Mouse (Mus musculus) naive thymus-derived CD4-positive, alpha-beta T cell, adult 2 months (primary cell): Measurements from ENCODE around the gene Tns1.

Experiments
- DNase-seq: peaks from one replicate; pipeline ENCODE4 v3.0.0-alpha.2; 2011; ENCODE audit warnings: low read depth

Gene Tns1

DNA sequence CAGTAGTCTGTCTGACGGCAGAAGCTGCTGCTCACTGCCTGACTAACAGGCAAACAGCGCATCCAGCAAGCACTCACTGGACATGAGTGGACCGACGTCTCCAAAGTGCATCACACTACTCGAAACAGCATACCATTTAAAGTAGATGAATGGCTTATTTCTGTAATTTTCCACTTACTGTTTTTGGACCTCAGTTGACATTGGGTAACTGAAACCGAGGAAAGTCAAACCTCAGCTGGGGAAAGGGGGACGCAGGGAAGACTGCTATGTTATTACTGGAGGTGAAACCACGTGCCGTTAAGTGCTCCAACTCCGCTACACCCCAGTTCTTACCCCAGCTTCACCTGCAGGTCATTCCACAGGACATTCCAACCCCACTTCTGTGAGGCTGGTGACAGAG is 111.5 kb downstream of the Tns1 start:
- no peak for DNase-seq

DNA sequence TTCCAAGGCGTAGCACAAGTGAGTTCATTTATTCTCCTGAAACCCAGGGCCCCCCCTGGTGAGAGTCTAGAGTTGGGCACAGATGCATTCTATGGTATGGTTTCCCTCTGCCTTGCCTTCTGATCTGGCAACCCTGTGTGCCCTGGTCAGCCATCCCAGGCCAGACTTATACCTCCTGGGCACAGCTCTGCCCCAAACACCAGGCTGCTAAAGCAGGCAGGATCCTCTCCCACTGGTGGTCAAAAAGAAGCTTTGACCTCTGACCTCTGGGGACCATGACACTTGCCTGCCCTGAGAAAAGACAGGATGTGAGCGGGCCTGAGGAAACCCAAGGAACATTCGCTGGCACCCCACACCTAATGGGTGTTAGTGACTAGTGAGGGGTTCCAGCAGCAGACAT is 114.8 kb downstream of the Tns1 start:
- no peak for DNase-seq

DNA sequence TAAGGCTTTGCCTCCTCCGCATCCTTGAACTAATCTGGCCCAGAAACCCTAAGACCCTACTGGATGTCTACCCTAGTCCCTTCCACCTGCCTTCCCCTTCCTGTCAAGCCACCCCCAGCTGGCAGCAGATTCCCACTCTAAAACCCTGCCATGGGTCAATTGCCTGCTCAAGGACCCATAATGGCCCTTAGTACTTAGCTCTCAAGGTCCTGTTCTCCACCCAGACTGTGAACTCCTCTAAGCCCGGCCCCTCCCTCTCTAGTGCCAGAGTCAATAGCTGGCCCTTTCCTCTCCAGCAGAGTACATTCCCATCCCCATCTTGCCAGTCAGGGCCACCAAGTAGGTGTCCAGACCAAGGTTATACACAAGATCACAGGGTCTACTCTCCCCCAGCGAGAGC is 115.3 kb downstream of the Tns1 start:
- DNase-seq = no peak

DNA sequence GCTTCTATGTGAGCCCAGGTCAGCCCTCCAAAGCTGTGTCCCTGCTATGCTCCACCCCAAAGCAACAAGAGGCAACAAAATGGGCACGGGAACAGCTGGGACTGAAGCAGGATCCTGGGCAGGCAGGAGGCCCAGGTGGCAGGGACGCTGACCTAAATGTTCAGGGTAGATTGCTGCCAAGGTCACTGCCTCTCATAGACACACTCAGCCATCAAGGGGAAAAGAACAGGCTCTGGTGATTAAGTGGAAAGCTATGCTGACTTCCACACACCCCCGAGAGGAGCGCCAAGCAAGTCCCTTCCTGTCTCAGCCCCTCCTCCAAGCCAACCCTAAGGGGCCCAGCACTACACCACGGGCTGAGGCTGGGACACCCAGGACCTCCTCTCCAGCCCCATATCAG is 115.8 kb downstream of the Tns1 start:
- no peak for DNase-seq

DNA sequence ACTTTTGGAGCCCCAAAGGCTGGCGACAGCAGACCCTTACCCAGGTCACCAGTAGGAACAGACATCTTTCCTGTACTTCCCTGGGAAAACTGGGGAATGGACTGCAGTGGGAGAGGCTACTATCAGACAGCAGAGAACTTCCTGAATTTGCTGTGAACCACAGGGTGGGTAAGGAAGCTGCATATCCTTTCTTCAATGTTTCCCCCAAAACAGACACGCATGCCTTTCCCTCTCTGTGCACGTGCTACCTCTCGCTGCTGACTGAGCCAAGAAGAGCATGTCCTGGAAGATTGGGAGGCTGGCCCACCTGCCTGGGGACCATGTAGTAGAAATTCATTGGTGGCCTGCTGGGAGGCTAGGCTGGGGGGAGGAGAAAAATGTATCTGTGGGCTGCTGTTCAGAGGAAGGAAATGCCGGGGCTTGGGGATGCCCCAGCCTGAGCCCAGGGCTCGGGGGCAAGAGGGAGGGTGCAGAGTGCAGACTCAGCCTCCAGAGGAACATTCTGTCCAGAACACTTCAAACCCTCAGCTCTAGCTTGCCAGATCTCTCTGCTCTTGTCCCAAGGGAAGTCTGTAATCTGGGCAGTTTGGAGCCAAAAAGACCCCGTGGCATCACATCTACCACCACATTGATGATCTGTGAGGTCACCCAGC is 116.7 kb downstream of the Tns1 start:
- DNase-seq = no peak

DNA sequence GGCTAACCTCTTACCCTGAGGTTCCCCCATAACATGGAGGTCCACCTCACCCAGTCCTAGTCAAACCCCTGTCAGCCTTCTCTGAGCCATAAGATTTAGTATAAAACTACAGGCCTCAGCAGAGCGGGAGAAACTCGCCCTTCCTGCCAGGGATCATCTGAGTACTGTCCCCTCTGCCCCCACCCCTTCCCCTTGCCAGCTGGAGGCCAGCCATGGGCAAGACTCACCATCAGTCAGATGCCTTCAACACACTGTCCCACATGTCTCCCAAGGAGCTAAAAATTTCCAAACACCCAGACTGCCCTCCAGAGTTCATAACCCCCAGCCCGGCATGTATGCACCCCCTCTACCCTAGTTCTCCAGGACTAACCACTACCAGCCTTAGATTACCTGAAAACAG is 119.2 kb downstream of the Tns1 start:
- DNase-seq = no peak

DNA sequence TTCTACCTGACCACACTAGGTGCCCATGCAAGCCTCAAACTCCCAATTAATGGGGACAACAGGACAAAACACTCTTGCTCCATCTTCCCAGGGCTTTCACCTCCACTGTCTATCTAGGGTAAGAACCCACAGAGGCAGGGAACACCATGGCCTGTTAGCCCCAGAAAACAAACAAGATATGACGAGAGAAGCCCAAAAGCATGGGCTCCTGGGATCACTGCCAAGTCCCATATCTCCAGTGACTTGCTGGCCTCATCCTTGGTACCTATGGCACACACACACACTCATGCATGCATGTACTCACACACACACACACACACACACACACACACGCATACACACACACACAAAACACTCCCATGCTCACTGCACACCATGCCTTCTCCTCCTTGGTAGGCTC is 120.5 kb downstream of the Tns1 start:
- DNase-seq = no peak

DNA sequence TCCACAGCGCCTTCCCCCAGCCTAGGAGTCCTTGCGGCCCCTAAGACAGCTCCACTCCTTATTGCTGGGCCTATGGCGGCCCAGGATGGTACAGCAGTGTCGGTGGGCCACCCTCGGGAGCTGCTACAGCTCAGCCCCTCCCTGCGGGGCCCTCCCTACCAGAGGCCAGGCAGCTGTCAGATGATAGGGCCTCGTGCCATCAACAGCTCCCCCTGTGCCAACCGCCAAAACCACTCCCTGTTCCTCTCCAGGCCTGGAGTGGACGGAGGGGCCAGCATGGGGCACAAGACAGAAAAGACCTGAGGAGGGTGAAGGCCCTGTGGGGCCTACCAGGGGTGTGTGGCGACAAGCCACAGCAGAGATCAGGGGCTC is 122.8 kb downstream of the Tns1 start:
- no peak for DNase-seq

DNA sequence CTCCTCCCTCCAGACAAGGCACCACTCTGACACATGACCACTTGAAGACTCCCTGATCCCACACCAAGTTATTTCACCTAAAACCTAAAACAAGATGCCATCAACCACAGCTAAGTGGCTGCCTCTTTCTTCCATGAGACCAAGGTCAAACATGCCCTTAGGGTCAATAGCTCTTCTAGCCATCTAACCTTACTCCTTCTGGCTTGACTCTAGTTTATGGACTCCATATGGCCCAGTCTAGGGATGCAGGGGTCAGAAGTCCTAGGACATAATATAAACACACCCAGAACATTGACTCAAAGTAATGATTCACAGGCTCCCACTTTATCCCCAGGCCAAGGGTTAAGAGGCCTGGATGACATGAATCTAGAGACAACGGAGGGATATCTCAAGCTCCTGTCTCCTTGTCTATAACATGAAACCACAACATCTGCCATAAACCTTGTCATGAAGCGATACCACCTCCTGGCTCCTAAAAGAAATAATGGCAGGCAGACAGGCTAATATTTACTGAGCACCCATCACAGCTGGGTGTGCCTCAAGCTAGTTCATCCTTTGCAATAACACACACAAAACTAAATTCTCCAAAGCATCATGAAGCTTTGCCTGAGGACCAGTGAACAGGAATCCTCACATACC is 123.3 kb downstream of the Tns1 start:
- DNase-seq = no peak

DNA sequence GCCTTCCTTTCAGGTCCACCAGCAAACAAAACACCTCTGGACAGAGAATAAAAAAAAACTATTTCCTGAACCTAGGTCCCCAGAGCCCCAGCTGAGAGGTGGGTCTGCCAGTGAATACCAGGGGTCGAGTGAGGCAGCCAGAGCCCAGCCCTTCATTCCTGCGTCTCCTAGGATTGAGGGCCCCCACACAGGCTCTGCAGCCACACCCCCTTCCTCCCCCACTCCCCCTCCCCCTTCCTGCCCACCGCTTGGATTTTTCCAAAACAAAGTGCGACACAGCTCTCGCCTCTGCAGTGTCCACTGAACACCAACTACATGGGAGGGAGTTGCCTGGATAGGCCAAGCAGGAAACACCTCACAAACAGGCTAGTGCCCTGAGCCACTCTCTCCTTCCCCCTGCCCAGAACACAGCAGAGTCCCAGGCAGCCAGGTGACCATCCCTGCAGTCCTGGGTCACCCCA is 124.0 kb downstream of the Tns1 start:
- DNase-seq = no peak

DNA sequence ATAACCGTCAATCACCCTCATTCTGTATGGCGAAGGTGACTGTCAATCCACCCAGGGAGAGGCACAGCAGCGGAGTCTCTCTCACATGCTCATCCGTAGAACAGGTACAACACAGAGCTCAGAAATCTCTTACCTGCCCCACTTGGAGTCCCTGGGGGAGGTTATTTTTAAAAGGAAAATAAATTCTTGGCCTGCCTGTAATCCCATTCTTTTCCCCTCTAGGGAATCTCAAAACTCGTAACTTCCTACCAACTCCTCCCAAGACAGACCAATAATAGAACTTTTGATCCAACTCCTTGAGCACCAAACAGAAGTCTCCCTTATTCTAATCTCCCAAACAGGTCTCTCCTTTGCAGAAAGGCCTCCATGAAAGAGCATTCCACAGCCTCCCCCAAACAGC is 124.7 kb downstream of the Tns1 start:
- no peak for DNase-seq

DNA sequence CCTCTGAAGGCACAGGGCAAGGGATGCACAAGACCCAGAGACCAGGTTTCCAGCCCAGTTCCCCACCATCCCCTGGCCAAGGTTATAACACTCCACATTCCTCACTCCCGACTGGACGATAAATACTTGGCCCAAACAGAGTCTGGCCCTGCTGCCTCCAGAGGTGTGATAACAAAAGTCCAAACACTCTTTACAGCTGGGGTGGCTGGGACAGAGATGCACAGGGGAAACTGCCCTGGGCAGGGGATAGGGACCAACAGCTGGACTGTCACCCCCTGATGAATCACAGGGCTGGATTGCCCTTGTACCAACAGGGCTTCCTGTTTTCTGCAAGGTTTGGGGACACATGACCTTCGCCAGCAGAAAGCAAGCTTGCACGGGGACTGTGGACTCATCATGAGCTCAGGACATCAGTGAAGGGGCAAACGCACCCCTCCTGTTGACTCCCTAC is 125.3 kb downstream of the Tns1 start:
- no peak for DNase-seq

DNA sequence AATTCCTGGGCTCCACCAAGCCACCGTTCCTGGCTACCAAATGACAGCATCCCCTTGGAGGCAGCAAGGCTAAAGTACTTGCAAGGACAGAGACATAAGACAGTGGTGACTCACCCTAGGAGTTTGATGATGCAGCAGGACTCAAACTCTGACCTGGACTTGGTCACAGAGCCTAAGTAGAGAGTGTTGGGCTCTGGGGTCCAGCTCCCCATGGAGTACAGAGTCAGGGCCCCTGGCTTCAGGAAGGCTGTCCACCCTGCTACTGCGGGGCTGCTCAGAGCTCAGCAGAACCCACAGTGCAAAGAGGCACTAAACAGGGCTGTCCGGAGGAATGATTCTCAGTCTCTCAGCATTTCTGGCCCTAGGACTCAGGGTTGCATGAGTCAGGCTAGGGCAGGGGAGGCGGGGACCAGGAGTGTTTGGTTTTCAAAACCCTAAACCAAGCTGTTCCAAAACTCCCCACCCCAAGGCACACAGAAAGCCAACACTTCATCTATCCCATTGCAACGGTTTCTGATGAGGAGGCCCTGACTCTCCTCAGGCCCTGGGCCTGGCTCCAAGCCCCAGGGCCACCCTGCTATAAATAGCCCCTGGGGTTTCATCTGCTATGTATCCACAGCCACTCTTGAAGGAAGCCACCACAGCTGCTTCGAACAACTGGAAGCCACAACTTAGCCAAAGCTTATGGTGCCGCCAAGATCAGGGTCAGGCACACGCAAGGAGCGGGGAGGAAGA is 126.0 kb downstream of the Tns1 start:
- no peak for DNase-seq

DNA sequence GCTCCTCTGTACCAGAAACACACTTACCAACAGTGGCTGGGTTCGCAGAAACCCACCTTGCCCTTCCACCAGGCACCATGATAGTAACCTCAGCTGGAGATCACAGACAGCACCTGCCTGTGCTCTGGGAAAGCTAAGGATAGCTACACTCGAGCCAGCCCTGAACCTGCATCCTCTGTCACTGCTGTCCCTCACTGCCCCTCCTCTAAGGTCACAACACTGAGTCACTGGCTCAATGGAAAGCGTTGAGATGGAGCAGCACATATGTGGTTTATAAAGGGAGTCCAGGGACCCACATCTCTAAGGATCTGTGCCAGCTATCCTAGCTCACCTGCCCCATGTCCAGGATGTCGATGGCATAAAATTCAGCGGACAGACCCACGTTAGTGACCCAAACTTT is 126.9 kb downstream of the Tns1 start:
- DNase-seq = no peak

DNA sequence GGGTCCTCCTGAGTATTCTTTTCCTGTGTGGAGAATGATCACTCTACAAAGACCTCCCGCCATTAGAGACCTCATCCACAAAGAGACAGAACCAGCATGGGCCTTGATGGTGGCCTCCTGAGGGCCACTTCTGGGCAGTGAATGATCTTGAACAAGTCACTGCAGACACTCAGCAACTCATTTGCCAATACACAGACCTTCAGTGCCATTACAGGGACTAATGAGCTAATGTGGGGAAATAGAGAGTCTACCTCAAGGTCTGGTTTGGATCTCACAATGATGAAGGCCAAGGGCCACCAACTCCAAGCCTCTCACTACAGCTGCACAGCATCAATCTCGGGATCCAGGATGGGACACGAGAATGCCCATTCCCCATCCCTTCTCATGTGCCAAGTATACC is 127.6 kb downstream of the Tns1 start:
- no peak for DNase-seq

DNA sequence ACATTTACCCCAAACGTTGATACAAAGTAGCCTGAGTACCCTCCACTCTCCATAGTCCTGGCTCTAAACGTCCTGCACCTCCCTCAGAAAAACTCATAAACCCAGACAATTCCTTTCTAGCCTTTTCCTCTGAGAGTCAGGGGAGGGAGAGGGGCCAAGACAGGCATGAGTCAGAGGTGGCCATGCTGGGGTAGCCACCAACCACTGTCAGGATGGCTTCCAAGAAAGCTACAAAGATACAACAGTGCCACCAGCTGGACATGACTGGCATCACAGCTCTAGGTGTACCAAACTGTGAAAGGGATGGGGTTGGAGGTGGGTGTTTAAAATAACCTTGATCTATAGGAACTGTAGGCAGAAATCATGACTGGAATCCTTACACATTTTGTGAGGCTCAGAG is 128.0 kb downstream of the Tns1 start:
- DNase-seq = peak; percentile 59

DNA sequence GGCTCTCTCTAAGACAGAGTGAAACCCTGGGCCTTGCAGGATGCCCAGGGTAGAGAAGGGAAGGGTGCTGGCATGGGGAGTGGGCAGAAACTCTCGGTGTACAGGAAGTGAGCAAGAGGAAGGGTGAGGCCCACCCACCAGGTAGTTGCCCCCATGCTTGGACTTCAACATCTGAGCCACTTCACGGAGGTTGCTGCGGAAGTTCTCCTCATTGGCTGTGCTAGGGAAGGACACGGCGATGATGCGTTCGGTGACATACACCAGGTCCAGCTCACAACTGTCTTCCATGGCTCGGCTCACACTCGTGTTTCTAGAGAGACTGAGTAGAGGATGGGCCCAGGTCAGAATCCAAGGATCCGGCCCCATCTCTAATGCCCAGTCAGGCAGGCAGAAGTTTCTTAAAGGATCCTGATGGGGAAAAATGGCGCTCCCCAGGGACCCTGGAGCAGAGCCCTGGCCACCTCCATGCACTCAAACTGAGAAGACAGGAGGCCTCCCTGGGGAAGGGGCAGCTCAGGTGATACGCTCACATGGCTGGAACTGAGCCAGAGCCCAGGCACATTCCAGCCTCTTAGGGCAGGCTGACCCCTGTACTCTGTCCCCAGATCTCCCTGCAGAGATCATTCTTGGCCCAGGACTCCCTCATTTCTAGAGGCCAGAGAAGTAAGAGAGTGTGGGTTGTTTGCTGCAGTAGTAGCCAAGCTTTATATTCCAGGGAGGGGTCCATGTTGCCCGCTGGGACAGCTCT is 129.0 kb downstream of the Tns1 start:
- DNase-seq = no peak

DNA sequence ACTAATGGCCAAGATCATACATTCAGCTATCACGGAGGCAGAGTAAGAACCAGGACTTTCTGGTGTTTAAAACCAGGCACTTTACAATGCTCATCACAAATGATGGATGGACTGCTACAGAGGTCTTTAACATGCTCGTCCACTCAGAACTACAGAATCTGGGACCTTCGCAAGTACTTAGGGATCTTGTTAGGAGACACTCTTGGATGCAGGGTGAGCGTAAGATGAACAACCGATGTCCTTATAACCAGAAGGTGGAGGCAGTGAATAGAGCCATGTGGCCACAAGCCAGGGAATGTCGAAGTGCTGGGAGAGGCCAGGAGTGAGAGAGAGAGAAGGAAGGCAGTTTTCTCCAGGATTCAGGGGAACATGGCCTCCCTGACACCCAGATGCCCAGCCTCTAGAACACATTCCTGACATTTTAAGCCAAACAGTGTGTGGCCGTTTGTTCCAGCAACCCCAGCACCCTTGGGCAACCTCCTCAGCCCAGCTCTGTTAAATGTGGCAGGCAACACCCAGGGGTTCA is 130.3 kb downstream of the Tns1 start:
- no peak for DNase-seq

DNA sequence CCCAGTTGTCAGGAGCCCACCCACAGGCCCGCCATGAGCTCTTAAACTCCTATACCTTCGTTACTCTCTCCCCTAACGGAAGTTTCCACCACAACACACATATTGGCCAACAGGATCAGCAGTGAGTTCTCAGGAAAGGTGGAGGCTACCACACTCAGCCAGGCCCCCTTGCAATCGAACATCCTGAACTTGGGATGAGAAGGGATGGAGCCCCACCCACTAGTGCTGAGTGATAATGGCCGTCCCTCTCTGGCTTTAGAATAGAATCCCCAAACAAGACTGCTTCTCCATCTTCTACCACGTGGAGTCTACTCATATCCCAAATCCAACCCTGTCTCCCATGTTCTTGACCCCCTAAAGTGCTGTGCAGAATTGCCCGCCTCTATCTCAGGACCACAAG is 131.0 kb downstream of the Tns1 start:
- no peak for DNase-seq

DNA sequence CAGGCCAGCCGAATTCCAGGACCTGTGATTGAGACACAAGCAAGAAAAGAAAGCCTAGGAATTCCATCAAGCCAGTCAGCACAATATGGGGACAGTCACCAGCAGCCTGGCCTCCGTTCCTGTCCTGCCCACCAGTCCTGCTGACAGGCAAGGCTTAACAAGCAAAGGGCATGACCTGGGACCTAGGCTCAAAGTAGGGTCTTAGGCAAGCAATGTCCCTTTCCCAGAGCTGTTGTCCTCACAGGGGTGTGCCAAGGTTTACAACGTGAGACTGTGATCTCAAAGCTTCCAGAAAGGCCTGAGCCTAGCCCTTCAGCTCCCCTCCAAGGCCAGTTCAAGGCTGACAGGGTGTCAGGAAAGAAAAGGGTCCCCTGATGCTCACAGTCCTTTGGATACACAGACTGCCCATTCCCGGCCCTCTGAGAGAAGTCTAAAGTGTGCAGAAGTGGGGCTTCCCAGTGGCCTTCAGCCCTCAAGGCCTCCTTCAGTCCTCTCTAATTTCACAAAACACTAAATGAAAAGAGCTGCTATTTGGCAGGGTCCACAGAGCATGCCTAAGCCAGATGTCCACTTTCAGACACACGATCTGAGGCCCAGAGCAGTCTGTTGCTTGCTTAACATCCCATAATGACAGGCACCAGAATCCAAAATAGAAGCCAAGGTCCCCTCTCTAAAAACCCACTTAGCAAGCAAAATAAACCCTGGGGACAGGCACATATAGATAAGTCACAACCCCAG is 131.9 kb downstream of the Tns1 start:
- DNase-seq = no peak

DNA sequence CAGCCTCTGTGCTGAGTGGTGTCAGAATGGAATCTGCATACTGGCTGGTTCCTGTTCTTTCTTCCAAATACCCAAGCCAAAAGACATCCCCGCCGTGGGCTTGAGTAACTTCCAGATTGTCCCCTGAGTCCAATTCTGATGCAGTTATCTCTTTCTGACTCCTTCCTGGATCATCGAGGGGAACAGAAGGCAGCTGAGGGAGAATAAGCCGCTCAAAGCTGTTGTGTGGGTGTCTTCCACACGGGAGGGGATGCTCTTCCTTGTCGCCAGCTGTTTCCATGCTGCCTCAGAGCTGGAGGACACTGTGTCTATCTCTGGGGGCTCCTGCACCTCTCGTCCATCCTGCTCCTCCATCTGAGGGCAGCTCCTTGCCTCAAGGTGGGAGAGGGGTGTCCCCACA is 133.0 kb downstream of the Tns1 start:
- no peak for DNase-seq

DNA sequence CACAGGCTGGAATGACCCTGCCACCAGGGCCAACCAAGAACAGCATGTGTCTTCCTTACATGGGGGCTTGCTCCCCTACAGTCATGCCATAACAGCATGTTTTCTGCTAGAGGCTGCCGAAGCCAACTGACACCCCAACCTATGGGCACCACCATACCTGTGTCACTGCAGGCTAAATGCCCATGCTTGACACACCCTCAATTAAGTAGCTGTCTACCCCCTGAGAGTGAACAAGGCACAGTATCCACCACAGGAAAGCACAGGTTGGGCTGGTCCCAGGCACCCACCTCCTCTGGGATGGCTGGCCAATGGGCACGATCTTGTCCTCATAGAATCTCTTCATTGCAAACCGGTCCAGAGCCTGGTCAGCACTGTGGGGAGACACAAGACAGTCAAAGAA is 134.2 kb downstream of the Tns1 start:
- DNase-seq = no peak
